Mouse (Mus musculus): ENCODE data around the gene Myo16. TPM values are rescaled to one million over a fixed set of nuclear protein-coding genes. Genes with fewer than 3 reads are reported as not detected.

The Myo16 gene
- polyA plus RNA-seq, 2 experiments: 0.01 to 0.03 TPM

DNA sequence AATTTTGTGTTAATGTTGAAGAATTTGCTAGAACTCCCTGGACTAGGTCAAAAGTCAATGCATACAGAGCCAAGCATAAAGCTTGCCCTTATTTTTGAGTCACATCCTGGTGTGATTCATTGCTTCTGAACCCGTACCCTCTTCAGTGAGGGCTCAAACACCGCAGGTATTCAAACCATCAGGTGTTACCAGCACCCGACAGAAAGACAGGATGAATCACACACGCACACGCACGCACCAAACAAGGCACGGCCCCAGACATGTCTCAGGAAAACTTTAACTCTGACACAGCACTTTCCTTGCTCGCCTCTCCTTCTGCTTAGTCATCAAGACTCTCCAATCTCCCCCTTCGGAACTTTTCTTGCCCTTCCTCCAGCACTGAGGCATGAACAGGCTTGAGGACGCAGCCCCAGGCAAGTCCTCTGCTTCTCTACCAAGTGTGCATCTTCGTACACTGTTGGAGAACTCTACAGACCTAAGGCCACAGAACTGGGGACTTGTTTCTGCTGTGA, 435.8 kb downstream of the Myo16 start:
- DNase-seq (ENCODE audit: low read depth in 3 of 3, low spot score in 3 of 3): no peak
- Histone ChIP-seq H3K27me3 (ENCODE audit: control insufficient read depth, insufficient read depth, low read length) (no peaks in the 10 kb centered on the region), H3K27ac (no peak overlapping the region), H3K36me3 (replicated peaks; ENCODE audit: control insufficient read depth, insufficient read depth, low read depth) (no peaks in the 10 kb centered on the region), H3K4me3 (ENCODE audit: insufficient read depth in 1 of 2, low read depth in 2 of 2, low read length in 2 of 2) (no peak overlapping the region), H3K4me1 (replicated peaks; ENCODE audit: control insufficient read depth in 2 of 2, insufficient read depth in 2 of 2, low read length in 1 of 2) (no peaks in the 10 kb centered on the region), H3K9ac (replicated peaks) (no peak overlapping the region), H3K4me2 (ENCODE audit: low read depth) (no peak overlapping the region), H3K9me3 (ENCODE audit: control insufficient read depth, low read length) (no peaks in the 10 kb centered on the region)
- 52% methylated on average over 11 of the region's 11 CpGs for WGBS (ENCODE audit: insufficient replicate concordance)
- TF ChIP-seq CTCF (IDR thresholded peaks at IDR 0.05; ENCODE audit: low read depth) (no peak), EP300 (IDR thresholded peaks at IDR 0.05; ENCODE audit: low read depth) (no peak)
- no peak for ATAC-seq (ENCODE audit: insufficient read depth)

DNA sequence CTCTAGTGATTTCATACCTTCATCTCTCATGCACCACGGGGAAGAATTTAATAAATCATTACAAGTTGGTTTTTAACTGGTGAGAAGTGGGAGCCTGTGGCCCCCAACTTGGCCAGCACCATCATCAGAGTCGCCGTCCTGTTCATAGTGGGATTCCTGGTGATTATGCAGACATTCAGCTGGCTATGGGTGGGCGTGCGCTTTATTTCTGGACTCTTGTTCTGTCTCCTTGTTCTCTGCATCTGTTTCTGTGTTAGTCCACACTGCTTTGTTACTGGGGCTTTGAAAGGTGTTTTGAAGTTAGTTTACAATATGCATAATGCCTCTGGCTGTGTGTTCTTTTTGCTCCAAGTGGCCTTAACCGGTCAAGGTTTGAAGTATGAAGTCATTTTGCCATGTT, 439.2 kb downstream of the Myo16 start:
- no peak for DNase-seq (ENCODE audit: low read depth in 3 of 3, low spot score in 3 of 3)
- ATAC-seq (ENCODE audit: insufficient read depth): no peak
- no peak overlapping the region for H3K9ac ChIP-seq (replicated peaks)
- H3K4me3 ChIP-seq (ENCODE audit: insufficient read depth in 1 of 2, low read depth in 2 of 2, low read length in 2 of 2): no peak overlapping the region
- 73% methylated on average over 6 of the region's 6 CpGs for WGBS (ENCODE audit: insufficient replicate concordance)
- TF ChIP-seq CTCF (IDR thresholded peaks at IDR 0.05; ENCODE audit: low read depth) (no peak), EP300 (IDR thresholded peaks at IDR 0.05; ENCODE audit: low read depth) (no peak)
- H3K36me3 ChIP-seq (replicated peaks; ENCODE audit: control insufficient read depth, insufficient read depth, low read depth): no peaks in the 10 kb centered on the region
- H3K4me2 ChIP-seq (ENCODE audit: low read depth): no peak overlapping the region
- H3K27ac ChIP-seq: no peak overlapping the region
- no peaks in the 10 kb centered on the region for H3K4me1 ChIP-seq (replicated peaks; ENCODE audit: control insufficient read depth in 2 of 2, insufficient read depth in 2 of 2, low read length in 1 of 2)
- no peaks in the 10 kb centered on the region for H3K27me3 ChIP-seq (ENCODE audit: control insufficient read depth, insufficient read depth, low read length)
- no peaks in the 10 kb centered on the region for H3K9me3 ChIP-seq (ENCODE audit: control insufficient read depth, low read length)

- Histone ChIP-seq H3K9me3 (ENCODE audit: control insufficient read depth, low read length) (no peaks in the 10 kb centered on the region), H3K4me3 (ENCODE audit: insufficient read depth in 1 of 2, low read depth in 2 of 2, low read length in 2 of 2) (no peak overlapping the region), H3K36me3 (replicated peaks; ENCODE audit: control insufficient read depth, insufficient read depth, low read depth) (no peaks in the 10 kb centered on the region), H3K4me1 (replicated peaks; ENCODE audit: control insufficient read depth in 2 of 2, insufficient read depth in 2 of 2, low read length in 1 of 2) (peaks cover 0 to 2% of the 10 kb centered on the region in 2 experiments; a peak in 1 of 4 replicates), H3K4me2 (ENCODE audit: low read depth) (no peak overlapping the region), H3K9ac (replicated peaks) (no peak overlapping the region), H3K27ac (no peak overlapping the region), H3K27me3 (ENCODE audit: control insufficient read depth, insufficient read depth, low read length) (no peaks in the 10 kb centered on the region)
- TF ChIP-seq CTCF (IDR thresholded peaks at IDR 0.05; ENCODE audit: low read depth) (no peak), EP300 (IDR thresholded peaks at IDR 0.05; ENCODE audit: low read depth) (no peak)
- WGBS (ENCODE audit: insufficient replicate concordance): 64% methylated on average over 3 of the region's 3 CpGs
- no peak for ATAC-seq (ENCODE audit: insufficient read depth)
- no peak for DNase-seq (ENCODE audit: low read depth in 3 of 3, low spot score in 3 of 3)
Observed at GRCm38 (mm10) chr8:10596353-10596752, 442.6 kb downstream of the Myo16 start.

DNA sequence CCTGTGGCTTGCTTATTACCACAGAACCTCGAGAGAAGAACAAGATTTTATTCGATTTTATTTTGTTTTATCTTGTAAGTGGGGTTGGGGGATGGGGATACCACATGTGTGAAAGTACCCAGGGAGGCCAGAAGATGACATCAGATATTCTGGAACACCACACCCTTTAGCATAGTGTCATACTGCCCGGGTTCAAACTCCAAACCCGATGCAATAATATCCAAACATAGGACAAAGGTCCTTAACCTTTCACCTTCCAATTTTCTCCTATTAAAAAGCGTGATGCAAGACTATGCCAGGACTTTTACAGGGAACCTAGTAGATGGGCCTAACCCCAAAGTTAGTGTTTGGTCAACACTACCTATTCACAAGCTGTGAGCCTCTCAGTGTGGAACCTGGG, 443.9 kb downstream of the Myo16 start:
- H3K4me3 ChIP-seq (ENCODE audit: insufficient read depth in 1 of 2, low read depth in 2 of 2, low read length in 2 of 2): no peak overlapping the region
- no peak for DNase-seq (ENCODE audit: low read depth in 3 of 3, low spot score in 3 of 3)
- no peak overlapping the region for H3K4me2 ChIP-seq (ENCODE audit: low read depth)
- no peaks in the 10 kb centered on the region for H3K27me3 ChIP-seq (ENCODE audit: control insufficient read depth, insufficient read depth, low read length)
- no peak overlapping the region for H3K9ac ChIP-seq (replicated peaks)
- H3K27ac ChIP-seq: no peak overlapping the region
- peaks cover 0 to 2% of the 10 kb centered on the region in 2 experiments; a peak in 1 of 4 replicates for H3K4me1 ChIP-seq (replicated peaks; ENCODE audit: control insufficient read depth in 2 of 2, insufficient read depth in 2 of 2, low read length in 1 of 2)
- no peaks in the 10 kb centered on the region for H3K36me3 ChIP-seq (replicated peaks; ENCODE audit: control insufficient read depth, insufficient read depth, low read depth)
- ATAC-seq (ENCODE audit: insufficient read depth): no peak
- 51% methylated on average over 5 of the region's 5 CpGs for WGBS (ENCODE audit: insufficient replicate concordance)
- TF ChIP-seq CTCF (IDR thresholded peaks at IDR 0.05; ENCODE audit: low read depth) (no peak), EP300 (IDR thresholded peaks at IDR 0.05; ENCODE audit: low read depth) (no peak)
- no peaks in the 10 kb centered on the region for H3K9me3 ChIP-seq (ENCODE audit: control insufficient read depth, low read length)

- DNase-seq (ENCODE audit: low read depth in 3 of 3, low spot score in 3 of 3) (no peak), ATAC-seq (ENCODE audit: insufficient read depth) (no peak)
- Histone ChIP-seq H3K27me3 (ENCODE audit: control insufficient read depth, insufficient read depth, low read length) (no peaks in the 10 kb centered on the region), H3K4me3 (ENCODE audit: insufficient read depth in 1 of 2, low read depth in 2 of 2, low read length in 2 of 2) (no peak overlapping the region), H3K27ac (no peak overlapping the region), H3K9me3 (ENCODE audit: control insufficient read depth, low read length) (no peaks in the 10 kb centered on the region), H3K36me3 (replicated peaks; ENCODE audit: control insufficient read depth, insufficient read depth, low read depth) (no peaks in the 10 kb centered on the region), H3K4me1 (replicated peaks; ENCODE audit: control insufficient read depth in 2 of 2, insufficient read depth in 2 of 2, low read length in 1 of 2) (peaks cover 0 to 2% of the 10 kb centered on the region in 2 experiments; a peak in 1 of 4 replicates), H3K4me2 (ENCODE audit: low read depth) (no peak overlapping the region), H3K9ac (replicated peaks) (no peak overlapping the region)
- no peak for TF ChIP-seq CTCF (IDR thresholded peaks at IDR 0.05; ENCODE audit: low read depth)
- no peak for TF ChIP-seq EP300 (IDR thresholded peaks at IDR 0.05; ENCODE audit: low read depth)
- WGBS (ENCODE audit: insufficient replicate concordance): 42% methylated on average over 5 of the region's 5 CpGs
Observed at GRCm38 (mm10) chr8:10598889-10599288, 445.2 kb downstream of the Myo16 start.
